Mouse (Mus musculus): Measurements from ENCODE around the gene Slc4a4.
A peak's percentile ranks its signal among the peaks of the same experiment; 100 is the strongest.
"Not testable (repeated sequence)": the region's sequence is repeated elsewhere in the genome, so short reads cannot be mapped to it uniquely, and the experiment has no call there.

The Slc4a4 gene

GRCm38 (mm10) chr5:88964685-88965290 is 78.2 kb downstream of the Slc4a4 start:
- no peak for DNase-seq

GRCm38 (mm10) chr5:88966507-88966906 is 79.9 kb downstream of the Slc4a4 start:
- no peak for DNase-seq

GRCm38 (mm10) chr5:88968923-88969639 is 82.5 kb downstream of the Slc4a4 start:
- DNase-seq, result no peak

GRCm38 (mm10) chr5:88971554-88971953 is 84.9 kb downstream of the Slc4a4 start:
- peak in 1 of 2 experiments; percentile 22 for DNase-seq

- no peak for DNase-seq
Measured at GRCm38 (mm10) chr5:88972277-88972676, 85.7 kb downstream of the Slc4a4 start.

GRCm38 (mm10) chr5:88973130-88973529 is 86.5 kb downstream of the Slc4a4 start:
- no peak for DNase-seq

- DNase-seq, result no peak
Measured at GRCm38 (mm10) chr5:88975694-88976093, 89.1 kb downstream of the Slc4a4 start.

- no peak for DNase-seq
Measured at GRCm38 (mm10) chr5:88976428-88976827, 89.8 kb downstream of the Slc4a4 start.

- no peak for DNase-seq
Measured at GRCm38 (mm10) chr5:88980740-88981139, 94.1 kb downstream of the Slc4a4 start.

- no peak for DNase-seq
Measured at GRCm38 (mm10) chr5:88981243-88982014, 94.8 kb downstream of the Slc4a4 start.

- DNase-seq, result no peak
Measured at GRCm38 (mm10) chr5:88982040-88982736, 95.6 kb downstream of the Slc4a4 start.

- no peak for DNase-seq
Measured at GRCm38 (mm10) chr5:88983170-88983569, 96.6 kb downstream of the Slc4a4 start.

GRCm38 (mm10) chr5:88983652-88984051 is 97.0 kb downstream of the Slc4a4 start:
- no peak for DNase-seq

- DNase-seq, result no peak
Measured at GRCm38 (mm10) chr5:88989018-88989417, 102.4 kb downstream of the Slc4a4 start.

- peak in 1 of 2 experiments; percentile 34 for DNase-seq
Measured at GRCm38 (mm10) chr5:88990196-88990747, 103.7 kb downstream of the Slc4a4 start.

- DNase-seq, result not testable (repeated sequence)
Measured at GRCm38 (mm10) chr5:88991309-88991708, 104.7 kb downstream of the Slc4a4 start.

- DNase-seq, result no peak
Measured at GRCm38 (mm10) chr5:88994533-88994932, 107.9 kb downstream of the Slc4a4 start.

- DNase-seq, result no peak
Measured at GRCm38 (mm10) chr5:88996246-88996645, 109.6 kb downstream of the Slc4a4 start.

GRCm38 (mm10) chr5:88997277-88997676 is 110.7 kb downstream of the Slc4a4 start:
- no peak for DNase-seq

GRCm38 (mm10) chr5:88999793-89000192 is 113.2 kb downstream of the Slc4a4 start:
- DNase-seq, result no peak

GRCm38 (mm10) chr5:89000598-89000997 is 114.0 kb downstream of the Slc4a4 start:
- no peak for DNase-seq

- no peak for DNase-seq
Measured at GRCm38 (mm10) chr5:89010116-89010515, 123.5 kb downstream of the Slc4a4 start.

GRCm38 (mm10) chr5:89012456-89012855 is 125.8 kb downstream of the Slc4a4 start:
- DNase-seq, result no peak

All from kidney, postnatal 4 days (tissue).